Mouse (Mus musculus) cerebral cortex, adult 2 months (tissue): Measurements from ENCODE around the gene Spns3.

Source experiments
- WGBS: fragments of 180-500 bp; shearing (Covaris S2); methylation state at CpG from one replicate; pipeline ENCODE4 v1.1.7; 2018; 5-methylcytosine and 5-hydroxymethylcytosine counted together

The Spns3 gene

DNA sequence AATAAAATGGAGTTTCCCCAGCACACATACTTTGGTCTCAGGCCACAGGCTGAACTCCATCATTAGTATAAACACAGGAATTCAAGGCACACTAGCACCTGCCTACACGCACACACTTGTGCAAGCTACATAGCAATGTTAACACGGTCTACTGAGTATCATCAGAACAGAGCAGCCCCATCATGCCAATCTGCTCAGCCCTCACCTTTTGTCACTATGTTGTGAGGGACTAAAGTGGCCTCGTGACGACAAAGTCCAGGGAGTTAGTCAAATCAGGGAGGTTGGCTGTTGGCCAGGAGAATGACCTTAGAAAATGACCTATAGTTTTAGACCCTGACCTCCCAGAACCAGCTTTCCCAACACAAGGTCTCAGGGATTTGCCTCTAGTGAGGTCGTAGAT, 7.8 kb upstream of the Spns3 start:
- WGBS = 77% methylated on average over 5 of the region's 5 CpGs

DNA sequence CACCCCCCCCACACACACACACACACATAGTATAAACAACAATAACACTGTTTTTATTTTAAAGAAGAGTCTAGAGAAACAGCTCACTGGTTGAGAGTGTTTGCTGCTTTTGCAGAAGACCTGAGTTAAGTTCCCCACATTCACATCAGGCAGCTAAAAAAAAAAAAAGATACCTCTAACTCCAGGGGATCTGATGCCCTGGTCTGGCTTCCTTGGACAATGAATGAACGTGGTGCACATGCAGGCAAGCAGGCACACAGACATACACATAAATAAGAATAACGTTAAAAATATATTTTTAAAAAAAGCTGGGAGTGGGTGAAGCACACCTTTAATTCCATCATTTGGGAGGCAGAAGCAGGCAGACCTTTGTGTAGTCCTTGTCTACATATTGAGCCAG, 6.6 kb upstream of the Spns3 start:
- WGBS = 74% methylated on average over 2 of the region's 2 CpGs

DNA sequence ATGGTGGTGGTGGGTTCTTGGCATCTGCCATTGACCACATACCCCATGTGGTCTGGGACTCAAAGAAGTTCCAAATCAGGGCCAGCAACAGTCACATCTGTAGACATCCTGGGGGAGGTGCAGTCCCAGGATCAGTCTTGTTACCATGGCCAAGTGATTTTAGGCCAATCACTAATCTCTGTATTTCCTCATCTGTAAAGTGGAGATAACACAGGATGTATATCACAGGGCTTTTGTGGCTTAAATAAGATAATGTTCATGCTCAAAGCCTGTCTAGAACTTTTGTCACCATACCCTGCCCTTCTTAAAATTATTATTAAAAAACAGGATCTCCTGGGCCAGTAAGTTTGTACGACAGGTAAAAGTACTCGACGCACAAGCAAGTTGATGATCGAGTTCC, 6.2 kb upstream of the Spns3 start:
- WGBS = 97% methylated on average over 4 of the region's 4 CpGs

DNA sequence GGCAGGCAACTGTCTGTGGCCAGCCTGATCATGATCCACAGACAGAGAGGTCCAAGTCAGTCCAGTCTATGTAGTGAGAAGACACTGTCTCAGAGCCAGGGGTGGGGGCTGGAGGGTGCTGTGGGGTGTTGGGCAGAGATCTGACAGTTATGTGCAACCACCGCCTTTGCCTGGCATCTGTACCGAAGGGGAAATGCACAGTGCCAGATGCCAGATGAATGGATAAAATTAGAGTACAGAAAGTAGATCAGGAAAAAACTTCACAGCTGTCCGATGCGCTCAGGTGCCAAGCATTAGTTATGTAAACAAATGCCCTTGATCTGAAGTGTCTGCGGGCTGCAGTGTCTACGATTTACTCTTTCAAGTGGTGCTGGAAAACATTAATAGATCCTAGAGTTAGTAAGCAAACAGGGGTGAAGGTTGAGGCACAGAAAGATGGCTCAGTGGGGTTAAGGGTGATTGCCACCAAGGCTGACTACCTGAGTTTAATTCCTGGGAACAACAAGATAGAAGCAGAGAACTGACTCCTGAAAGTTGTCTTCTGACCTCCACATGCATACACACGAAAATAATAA, 1.3 kb upstream of the Spns3 start:
- WGBS = 63% methylated on average over 7 of the region's 7 CpGs

DNA sequence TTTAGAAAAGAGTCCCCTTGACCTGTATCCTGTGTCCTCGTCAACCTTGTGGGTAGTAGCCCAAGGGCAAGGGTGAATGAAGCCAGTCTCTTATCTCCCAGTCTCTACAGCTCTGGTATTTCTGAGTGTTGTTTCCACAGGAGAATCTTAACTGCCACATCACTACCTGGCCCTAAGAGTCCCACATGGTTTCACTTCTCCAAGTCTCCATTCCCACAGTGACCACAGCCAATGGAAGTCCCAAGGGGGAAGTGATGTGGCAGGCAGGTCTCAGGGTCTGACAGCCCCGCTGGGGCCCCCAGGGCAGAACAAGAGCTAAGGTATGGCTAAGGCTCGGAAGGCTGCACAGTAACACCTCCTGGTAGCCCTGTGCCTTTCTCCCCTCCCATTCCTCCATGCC, 3.1 kb downstream of the Spns3 start:
- WGBS = 73% methylated on average over 3 of the region's 3 CpGs

DNA sequence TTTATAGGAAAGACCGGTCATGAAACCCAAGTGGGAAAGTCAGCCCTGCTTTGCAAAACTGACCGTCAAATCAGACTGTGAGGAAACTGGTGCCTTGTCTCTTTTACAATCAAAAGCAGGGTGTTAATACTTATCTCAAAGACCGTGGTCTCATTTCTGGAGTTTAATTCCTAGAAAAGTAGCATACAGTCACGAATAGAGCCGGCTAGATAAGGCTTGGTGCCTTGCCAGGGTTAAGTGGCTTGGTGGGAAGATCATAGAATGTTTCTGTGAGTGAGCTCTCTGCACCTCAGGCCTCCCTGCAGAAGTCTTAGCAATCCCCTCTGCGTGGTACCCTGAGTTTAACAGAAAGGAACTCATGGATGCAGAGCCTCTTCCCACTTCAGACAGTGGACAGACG, 5.6 kb downstream of the Spns3 start:
- WGBS = 83% methylated on average over 7 of the region's 7 CpGs

DNA sequence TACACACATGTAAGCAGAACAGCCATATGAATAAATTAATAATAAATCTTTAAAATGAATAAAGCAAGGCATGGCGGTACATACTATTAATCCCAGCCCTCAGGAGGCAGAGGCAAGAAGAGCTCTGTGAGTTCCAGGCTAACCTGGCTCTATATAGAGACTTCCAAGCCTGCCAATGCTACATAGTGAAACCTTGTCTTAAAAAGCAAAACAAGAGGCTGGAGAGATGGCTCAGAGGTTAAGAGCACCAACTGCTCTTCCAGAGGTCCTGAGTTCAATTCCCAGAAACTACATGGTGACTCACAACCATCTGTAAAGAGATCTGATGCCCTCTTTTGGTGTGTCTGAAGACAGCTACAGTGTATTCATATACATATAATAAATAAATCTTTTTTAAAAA, 6.6 kb downstream of the Spns3 start:
- WGBS = 100% methylated on average over 1 of the region's 1 CpGs

DNA sequence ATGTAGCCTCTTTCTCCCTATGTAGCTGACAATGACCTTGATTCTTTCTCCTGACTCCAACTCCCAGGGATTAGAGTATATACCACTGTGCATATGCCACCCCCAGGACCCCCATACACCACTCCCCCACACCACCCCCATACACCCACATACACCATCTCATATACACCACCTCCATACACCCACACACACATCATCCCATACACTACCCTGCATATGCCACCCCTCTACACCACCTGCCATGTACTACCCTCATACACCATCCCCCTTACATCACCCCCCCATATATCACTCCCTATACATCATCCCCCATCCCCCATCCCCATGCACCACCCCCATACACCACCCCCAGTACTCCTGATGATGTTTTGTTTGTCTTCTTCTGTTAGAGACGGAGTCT, 7.7 kb downstream of the Spns3 start:
- WGBS = 79% methylated on average over 1 of the region's 1 CpGs

DNA sequence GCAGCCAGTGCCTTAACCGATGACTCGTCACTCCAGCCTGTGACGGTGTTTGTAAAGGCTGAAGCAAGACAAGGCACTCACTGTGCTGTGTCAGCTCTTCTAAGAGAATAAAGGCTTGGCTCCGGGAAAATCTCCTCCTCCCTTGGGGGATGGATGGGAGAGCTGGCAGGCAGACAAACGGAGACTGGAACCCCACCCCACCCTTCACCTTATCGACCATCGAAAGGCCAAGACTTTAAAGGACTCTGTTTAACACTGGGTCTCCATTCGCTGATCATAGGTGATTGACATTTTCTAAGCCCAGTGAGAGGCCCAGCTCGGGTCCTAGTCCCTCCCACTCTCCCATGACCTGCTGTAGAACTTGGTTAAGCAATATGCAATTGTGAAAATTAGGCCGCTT, 8.4 kb downstream of the Spns3 start:
- WGBS = 72% methylated on average over 10 of the region's 10 CpGs

DNA sequence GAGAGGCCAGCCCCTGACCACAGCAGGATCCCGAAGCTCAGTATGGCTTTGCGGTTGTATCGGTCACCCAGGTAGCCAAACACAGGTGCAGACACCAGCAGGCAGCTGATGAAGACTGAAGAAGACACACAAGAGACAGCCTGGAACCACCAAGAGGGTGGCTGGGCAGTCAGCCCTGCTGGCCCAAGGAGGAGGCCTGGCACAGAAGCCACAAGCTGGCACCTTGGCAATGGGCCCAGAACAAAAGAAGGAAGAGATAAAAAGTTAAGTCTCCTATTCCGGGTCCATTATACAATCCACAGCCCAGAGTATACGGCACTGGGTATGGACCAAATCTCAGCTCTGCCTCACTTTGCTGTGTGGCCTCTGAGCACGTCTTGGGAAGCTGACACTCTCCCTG, 9.9 kb downstream of the Spns3 start:
- WGBS = 72% methylated on average over 6 of the region's 6 CpGs

DNA sequence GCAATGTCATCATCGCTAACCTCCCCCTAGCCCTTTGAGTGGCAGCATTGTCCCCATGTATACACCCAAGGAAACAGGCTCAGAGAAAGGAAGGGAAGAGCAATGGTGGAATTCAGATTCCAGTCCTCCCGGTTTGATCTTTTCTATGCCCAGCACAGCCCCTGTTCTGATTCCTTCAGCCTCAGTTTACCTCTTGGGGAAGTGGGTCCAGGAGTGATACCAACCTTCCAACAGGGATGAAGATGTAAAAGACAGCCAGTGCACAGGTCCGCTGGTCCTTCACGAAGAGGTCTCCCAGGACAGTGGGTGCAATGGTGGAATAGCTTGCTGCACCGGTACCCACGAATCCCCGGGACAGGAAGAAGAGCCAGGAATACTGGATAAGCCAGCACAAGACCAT, 11.5 kb downstream of the Spns3 start:
- WGBS = 93% methylated on average over 7 of the region's 7 CpGs

DNA sequence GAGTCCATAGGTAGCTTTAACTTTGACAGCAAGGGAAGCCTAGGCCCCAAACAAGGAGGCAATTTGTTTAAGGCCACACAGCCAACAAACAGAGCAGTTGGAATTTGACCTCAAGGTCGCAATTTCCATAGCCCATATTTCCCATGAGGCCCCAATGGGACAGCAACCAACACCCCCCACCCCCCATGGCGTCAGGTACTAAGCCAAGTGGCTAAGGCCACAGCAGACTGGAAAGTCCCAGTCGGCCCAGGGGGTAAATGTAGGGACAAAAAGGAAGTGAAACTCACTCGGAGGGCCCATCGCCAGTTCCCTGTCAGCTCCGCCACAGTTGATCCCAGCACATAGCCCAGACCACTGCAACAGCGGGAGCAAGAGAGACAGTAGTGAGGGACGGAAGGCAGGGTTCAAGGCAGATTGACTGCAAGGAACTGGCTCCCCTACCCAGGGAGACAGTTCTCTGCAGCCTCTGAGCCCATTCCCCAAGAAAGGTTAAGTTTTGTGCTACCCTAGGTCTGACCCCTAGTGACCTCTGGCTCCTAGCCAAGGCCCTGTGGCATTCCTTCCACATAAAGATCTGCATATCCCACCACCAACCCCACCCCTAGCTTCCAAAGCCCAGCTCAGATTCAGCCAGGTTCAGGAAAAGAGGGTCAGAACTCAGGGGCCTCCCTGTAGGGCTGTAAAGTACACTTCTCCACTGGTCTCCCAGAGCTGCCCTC, 12.1 kb downstream of the Spns3 start:
- 71% methylated on average over 8 of the region's 8 CpGs for WGBS

DNA sequence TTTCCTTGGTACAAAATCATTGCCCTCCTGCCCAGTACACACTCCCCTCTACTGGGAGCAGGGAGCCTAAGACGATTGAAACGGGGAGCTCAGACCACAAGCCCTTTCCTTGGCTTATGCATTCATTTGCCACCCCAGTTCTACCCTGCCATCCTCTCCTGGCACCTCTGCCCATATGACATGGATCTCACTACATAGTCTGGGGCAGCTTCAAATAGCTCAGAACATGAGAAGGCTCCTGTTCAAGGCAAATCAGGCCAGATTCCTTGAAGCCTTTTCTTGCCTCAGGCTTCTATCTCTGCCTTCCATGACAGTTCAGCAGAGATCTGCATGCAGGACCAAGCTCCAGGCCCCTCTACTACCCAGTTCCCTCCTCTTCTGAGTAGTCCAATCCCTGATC, 12.8 kb downstream of the Spns3 start:
- 90% methylated on average over 2 of the region's 2 CpGs for WGBS

DNA sequence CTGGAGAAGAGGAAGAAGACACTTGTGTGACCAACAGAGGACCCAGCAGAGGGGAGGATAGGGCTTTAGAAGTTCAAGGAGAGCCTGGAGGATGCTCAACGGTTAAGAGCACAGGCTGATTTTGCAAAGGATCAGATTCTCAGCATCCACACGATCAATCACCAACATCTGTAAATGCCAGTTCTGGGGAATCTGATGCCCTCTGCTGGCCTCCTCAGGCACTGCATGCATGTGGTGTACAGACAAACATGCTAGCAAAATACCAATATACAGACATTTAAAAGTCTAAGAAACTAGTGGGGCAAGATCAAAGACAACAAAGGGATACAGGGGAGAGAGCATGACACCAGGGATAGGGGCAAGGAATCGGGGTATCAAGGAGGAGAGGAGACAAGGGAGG, 14.8 kb downstream of the Spns3 start:
- 84% methylated on average over 3 of the region's 3 CpGs for WGBS

DNA sequence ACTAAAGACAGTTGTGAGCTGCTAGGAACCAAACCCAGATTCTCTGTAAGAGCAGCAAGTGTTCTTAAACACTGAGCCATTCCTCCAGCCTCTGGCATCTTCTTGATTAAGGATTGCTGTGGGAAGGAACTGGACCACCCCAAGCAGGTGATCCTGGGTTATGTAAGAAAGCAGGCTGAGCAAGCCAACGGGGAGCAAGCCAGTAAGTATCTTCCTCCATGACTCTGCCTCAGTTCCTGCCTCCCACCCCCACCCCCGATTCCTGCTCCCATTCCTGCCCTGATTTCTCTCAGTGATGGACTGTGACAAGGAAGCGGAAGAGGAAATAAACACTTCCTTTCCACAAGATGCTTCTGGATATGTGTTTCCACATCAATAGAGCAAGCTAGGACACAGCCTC, 17.4 kb downstream of the Spns3 start:
- WGBS = 80% methylated on average over 3 of the region's 3 CpGs

DNA sequence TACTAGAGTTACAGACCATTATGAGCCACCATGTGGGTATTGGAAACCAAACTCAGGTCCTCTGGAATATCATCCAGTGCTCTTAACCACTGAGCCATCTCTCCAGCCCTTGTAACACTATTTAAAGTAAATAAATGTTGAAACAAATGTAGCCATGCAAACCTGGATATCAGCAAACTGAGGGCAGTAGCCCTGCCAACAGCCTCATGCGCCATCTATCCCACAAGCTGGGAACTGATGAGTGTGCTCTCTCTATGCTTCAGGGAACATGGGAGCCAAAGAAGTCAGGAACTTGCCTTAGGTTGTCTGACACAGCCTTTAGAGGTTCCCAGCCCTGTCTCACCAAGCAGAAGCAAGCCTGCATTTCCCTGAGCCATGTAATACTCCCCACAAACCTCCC, 18.7 kb downstream of the Spns3 start:
- 53% methylated on average over 1 of the region's 1 CpGs for WGBS

DNA sequence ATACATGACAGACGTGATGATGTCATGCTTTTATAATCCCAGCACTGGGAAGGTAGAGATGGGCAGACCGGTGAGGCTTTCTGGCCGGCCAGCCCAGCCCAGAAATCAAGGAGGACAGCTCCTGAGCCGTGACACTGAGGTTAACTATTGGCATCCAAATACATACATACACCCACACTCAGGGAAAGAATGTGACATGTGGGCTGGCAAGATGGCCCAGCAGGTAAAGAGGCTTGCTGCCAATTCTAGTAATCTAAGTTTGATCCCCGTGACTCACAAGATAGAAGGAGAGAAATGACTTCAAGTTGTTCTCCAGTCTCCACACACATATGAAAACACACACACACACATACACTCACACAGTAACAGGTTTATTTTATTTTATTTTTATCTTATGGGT, 19.2 kb downstream of the Spns3 start:
- WGBS = 83% methylated on average over 5 of the region's 5 CpGs

DNA sequence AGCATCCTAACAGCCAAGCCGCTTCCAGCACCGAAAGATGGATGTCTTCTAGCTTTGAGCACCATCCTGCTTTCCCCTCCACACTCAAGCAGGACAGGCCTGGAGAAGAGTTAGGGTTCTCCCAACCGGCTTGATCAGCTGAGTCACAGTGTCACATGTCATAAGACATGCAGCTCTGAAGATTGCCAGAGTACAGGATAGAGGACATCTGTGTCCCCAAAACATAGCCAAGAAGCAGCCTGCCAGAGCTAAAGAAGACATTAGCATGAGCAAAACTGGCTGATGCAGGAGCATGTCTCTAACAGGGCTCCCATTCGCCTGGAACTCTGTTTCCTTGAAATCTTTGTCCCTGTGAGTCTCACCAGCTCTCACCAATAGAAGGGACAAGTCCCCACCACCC, 24.1 kb downstream of the Spns3 start:
- 79% methylated on average over 4 of the region's 4 CpGs for WGBS

DNA sequence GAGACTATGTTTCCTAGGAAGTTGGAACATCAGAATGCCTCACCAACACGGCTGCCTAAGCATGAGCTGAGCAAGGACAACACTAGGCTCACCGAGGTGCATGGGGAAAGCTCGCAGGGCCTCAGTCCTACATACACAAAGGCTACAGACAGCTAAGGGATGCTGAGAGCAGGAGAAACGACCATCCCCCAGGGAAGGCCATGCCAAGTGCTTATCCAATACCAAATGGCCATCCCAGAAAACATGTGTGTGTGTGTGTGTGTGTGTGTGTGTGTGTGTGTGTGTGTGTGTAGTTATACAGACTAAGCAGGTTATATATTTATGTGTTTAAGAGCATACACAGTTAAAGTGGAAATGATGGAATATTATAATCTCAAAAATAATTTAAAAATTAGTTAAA, 26.6 kb downstream of the Spns3 start:
- whole genome bisulfite sequencing = 73% methylated on average over 4 of the region's 4 CpGs

DNA sequence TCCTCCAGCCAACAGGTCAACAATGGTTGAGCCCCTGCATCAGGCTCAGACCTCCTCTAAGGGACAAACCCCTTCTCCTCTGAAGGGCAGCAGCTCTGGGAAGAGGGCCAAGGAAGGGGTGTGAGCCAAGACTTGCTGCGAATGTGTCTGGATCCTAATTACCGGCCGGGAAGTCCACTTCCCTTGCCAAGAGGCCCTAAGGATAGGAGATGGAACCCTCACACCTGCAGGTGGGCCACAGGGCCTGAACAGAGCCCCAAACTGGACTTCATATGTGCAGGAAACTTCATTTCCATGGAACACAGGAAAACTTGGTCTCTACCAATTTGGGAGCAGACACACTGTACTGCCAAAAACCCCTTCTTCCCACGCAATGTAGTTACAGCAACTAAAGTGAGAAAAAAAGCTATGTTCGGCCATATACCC, 27.7 kb downstream of the Spns3 start:
- 20% methylated on average over 5 of the region's 5 CpGs for WGBS

DNA sequence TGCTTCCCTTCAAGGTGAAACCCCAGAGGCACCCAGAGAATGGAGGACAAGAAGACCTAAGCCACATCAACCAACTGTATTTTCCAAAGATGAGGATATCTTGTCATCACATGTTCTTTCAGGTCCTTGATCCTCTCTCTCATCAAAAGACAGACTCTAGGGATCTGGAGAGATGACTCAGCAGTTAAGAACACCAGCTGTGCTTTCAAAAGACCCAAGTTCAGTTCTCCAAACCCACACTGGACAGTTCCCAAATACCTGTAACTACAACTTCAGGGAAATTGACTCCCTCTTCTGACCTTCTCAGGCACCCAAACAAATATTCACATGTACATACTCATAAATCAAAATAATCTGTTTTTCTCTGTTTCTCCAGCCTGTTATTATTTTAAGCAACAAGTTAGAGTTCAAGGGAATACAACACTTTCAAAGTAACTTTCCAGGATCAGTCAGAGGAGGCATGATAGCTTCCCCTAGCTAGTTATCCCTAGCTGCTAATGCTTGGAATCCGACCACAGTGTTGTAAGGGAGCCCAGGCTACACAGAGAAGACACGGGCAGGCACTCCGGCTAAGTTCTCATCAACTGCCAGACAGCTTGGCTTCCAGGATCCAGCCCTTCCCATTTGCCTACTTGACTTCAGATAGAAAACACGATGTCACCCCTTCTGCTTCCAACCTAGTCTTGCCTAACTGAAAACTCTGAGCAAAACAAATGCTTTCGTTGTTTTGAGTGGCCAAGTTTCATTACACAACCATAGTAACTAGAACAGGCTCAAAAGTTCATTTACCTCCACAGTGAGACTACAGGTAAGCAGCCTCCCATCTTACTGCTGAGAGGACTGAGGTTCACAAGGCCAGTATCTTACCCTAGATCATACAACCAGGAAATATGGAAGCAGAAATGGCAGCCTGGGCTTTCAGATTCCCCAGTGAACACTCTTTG, 28.4 kb downstream of the Spns3 start:
- 52% methylated on average over 5 of the region's 5 CpGs for WGBS

DNA sequence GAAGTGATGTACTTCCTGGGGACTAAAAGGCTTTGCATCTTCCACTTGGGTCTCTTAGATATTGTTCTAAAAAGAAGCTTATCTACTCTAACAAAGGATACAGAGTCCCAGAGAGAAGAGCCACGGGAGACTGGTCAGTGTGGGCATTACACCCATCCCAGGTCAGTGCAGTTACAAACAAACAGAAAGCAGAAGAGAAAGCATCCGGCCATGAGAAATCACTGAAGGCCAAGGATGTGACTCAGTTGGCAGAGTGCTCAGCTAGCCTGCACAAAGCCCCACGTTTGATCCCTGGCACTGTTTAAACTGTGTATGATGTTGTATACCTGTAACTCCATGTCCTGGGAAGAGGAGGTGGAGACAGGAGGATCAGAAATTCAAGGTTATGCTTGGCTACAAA, 30.4 kb downstream of the Spns3 start:
- 72% methylated on average over 3 of the region's 3 CpGs for WGBS

DNA sequence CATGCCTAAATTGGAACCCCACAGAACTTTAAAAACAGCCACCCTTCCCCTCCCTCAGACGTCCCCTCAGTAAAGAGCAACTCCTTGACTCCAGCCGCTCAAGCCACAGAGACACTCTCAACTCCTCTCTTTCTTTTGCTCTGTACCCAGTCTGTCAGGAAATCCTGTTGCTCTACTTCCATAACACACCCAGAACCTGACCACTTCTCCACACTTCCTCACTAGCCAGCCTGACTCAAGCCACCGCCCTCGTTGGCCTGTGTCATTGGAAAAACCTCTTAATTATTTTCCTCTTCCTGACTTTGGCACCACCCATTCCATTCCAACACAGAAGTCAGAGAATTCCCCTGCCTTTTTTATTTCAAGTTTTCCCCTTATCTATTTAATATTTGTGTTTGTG, 31.1 kb downstream of the Spns3 start:
- WGBS = 64% methylated on average over 4 of the region's 4 CpGs
